Mouse (Mus musculus) MEL (cell line): ENCODE data around the gene Cep78. TPM values are rescaled to one million over a fixed set of nuclear protein-coding genes. Genes with fewer than 3 reads are reported as not detected.

Experiments used
- DNase-seq: peaks from one replicate; pipeline ENCODE4 v3.0.0; 2011; ENCODE audit warnings: low read depth, low spot score
- H3K27ac ChIP-seq: 2 replicates; pipeline ENCODE4 v1.5.1; 2012; ENCODE audit warnings: low read depth, mild to moderate bottlenecking, control low read depth, low read length, moderate library complexity; ENCODE audit not compliant: control insufficient read depth
- H3K27me3 ChIP-seq, 2 experiments: fragments of 150-350 bp in 1 of 2; sonication (generic) in 1 of 2; 2 replicates each; pipeline ENCODE4 v1.6.1; 2012; ENCODE audit warnings: low read length in 2 of 2, mild to moderate bottlenecking in 2 of 2, improper control_type of control experiment in 1 of 2, moderate library complexity in 1 of 2; ENCODE audit not compliant: insufficient read depth in 2 of 2, control insufficient read depth in 1 of 2
- H3K36me3 ChIP-seq, 2 experiments: 2 replicates each; pipeline ENCODE4 v1.6.1; 2012 to 2014; ENCODE audit warnings: low read length in 2 of 2, improper control_type of control experiment in 1 of 2, inconsistent platforms in 1 of 2, mild to moderate bottlenecking in 1 of 2; ENCODE audit not compliant: insufficient read depth in 2 of 2, control insufficient read depth in 1 of 2
- H3K4me1 ChIP-seq, 2 experiments: fragments of 150-350 bp in 1 of 2; sonication (generic) in 1 of 2; 2 replicates each; pipeline ENCODE4 v1.6.1; 2012; ENCODE audit warnings: low read length in 2 of 2, improper control_type of control experiment in 1 of 2, mild to moderate bottlenecking in 1 of 2; ENCODE audit not compliant: insufficient read depth in 2 of 2, control insufficient read depth in 1 of 2
- H3K4me3 ChIP-seq, 2 experiments: fragments of 150-350 bp in 1 of 2; sonication (generic) in 1 of 2; 2 replicates each; pipeline ENCODE4 v1.5.1; 2012; ENCODE audit warnings: low read depth in 2 of 2, low read length in 2 of 2, mild to moderate bottlenecking in 2 of 2, moderate library complexity in 2 of 2, control low read depth in 1 of 2, improper control_type of control experiment in 1 of 2; ENCODE audit not compliant: control insufficient read depth in 1 of 2, insufficient read depth in 1 of 2
- H3K79me2 ChIP-seq: 2 replicates; pipeline ENCODE4 v1.6.1; 2012; ENCODE audit warnings: mild to moderate bottlenecking, low read length, moderate library complexity; ENCODE audit not compliant: control insufficient read depth, poor library complexity, insufficient read depth
- H3K9ac ChIP-seq: 2 replicates; pipeline ENCODE4 v1.6.1; 2012; ENCODE audit warnings: low read depth, mild to moderate bottlenecking, control low read depth, low read length, moderate library complexity; ENCODE audit not compliant: control insufficient read depth, poor library complexity, severe bottlenecking
- H3K9me3 ChIP-seq: fragments of 150-350 bp; sonication (generic); replicated peaks from 2 replicates; pipeline ENCODE4 v1.6.1; 2012; ENCODE audit warnings: mild to moderate bottlenecking, low read length, improper control_type of control experiment, moderate library complexity; ENCODE audit not compliant: insufficient read depth
- BHLHE40 ChIP-seq: IDR thresholded peaks from 2 replicates; pipeline ENCODE4 v1.6.1; 2012; ENCODE audit warnings: low read depth, mild to moderate bottlenecking, inconsistent platforms, low read length, improper control_type of control experiment, borderline replicate concordance
- CHD2 ChIP-seq: IDR thresholded peaks from 2 replicates; pipeline ENCODE4 v1.6.1; 2011; ENCODE audit warnings: low read length, improper control_type of control experiment
- E2F4 ChIP-seq: IDR thresholded peaks from 2 replicates; pipeline ENCODE4 v1.6.1; 2011; ENCODE audit warnings: low read depth, low read length, improper control_type of control experiment, borderline replicate concordance
- ETS1 ChIP-seq: IDR thresholded peaks from 2 replicates; pipeline ENCODE4 v1.6.1; 2012; ENCODE audit warnings: low read depth, mild to moderate bottlenecking, inconsistent platforms, low read length, improper control_type of control experiment, moderate library complexity
- GABPA ChIP-seq: IDR thresholded peaks from 2 replicates; pipeline ENCODE4 v1.6.1; 2012; ENCODE audit warnings: low read depth, mild to moderate bottlenecking, inconsistent platforms, low read length, improper control_type of control experiment, moderate library complexity
- GATA1 ChIP-seq: IDR thresholded peaks from 2 replicates; pipeline ENCODE4 v1.6.1; 2011; ENCODE audit warnings: low read depth, low read length, improper control_type of control experiment
- MAFK ChIP-seq: IDR thresholded peaks from 2 replicates; pipeline ENCODE4 v1.6.1; 2011; ENCODE audit warnings: low read depth, mild to moderate bottlenecking, low read length, improper control_type of control experiment, borderline replicate concordance
- MAX ChIP-seq: IDR thresholded peaks from 2 replicates; pipeline ENCODE4 v1.6.1; 2011; ENCODE audit warnings: low read length, improper control_type of control experiment
- MAZ ChIP-seq: IDR thresholded peaks from 2 replicates; pipeline ENCODE4 v1.6.1; 2012; ENCODE audit warnings: low read depth, mild to moderate bottlenecking, inconsistent platforms, low read length, improper control_type of control experiment
- MEF2A ChIP-seq: IDR thresholded peaks from 2 replicates; pipeline ENCODE4 v1.6.1; 2014; ENCODE audit warnings: low read depth, mild to moderate bottlenecking, inconsistent platforms, low read length, improper control_type of control experiment; ENCODE audit not compliant: poor library complexity, insufficient replicate concordance, severe bottlenecking; ENCODE audit errors: extremely low read depth
- MXI1 ChIP-seq: IDR thresholded peaks from 2 replicates; pipeline ENCODE4 v1.6.1; 2011; ENCODE audit warnings: mild to moderate bottlenecking, low read depth, low read length, improper control_type of control experiment
- NELFE ChIP-seq: IDR thresholded peaks from 2 replicates; pipeline ENCODE4 v1.6.1; 2011; ENCODE audit warnings: low read depth, low read length, improper control_type of control experiment
- POLR2AphosphoS2 ChIP-seq: IDR thresholded peaks from 2 replicates; pipeline ENCODE4 v1.6.1; 2011; ENCODE audit warnings: low read length, improper control_type of control experiment
- POLR2AphosphoS5 ChIP-seq: IDR thresholded peaks from 2 replicates; pipeline ENCODE4 v1.6.1; 2012; ENCODE audit warnings: low read depth, borderline replicate concordance, mild to moderate bottlenecking, inconsistent platforms, low read length, moderate library complexity, mixed read lengths
- RCOR1 ChIP-seq: IDR thresholded peaks from 2 replicates; pipeline ENCODE4 v1.6.1; 2012; ENCODE audit warnings: low read depth, mild to moderate bottlenecking, inconsistent platforms, low read length, improper control_type of control experiment
- TAL1 ChIP-seq: IDR thresholded peaks from 2 replicates; pipeline ENCODE4 v1.6.1; 2012; ENCODE audit warnings: mild to moderate bottlenecking, inconsistent platforms, low read length, moderate library complexity, mixed read lengths
- TCF12 ChIP-seq: IDR thresholded peaks from 2 replicates; pipeline ENCODE4 v1.6.1; 2014; ENCODE audit warnings: low read depth, mild to moderate bottlenecking, inconsistent platforms, low read length, improper control_type of control experiment, moderate library complexity
- USF1 ChIP-seq: IDR thresholded peaks from 2 replicates; pipeline ENCODE4 v1.6.1; 2014; ENCODE audit warnings: low read depth, mild to moderate bottlenecking, inconsistent platforms, low read length, improper control_type of control experiment, moderate library complexity
- USF2 ChIP-seq, 2 experiments: IDR thresholded peaks; 2 replicates each; pipeline ENCODE4 v1.6.1; 2011 to 2012; ENCODE audit warnings: improper control_type of control experiment in 2 of 2, low read length in 2 of 2, borderline replicate concordance in 1 of 2, inconsistent platforms in 1 of 2, low read depth in 1 of 2, mild to moderate bottlenecking in 1 of 2; ENCODE audit not compliant: insufficient read depth in 1 of 2
- polyA plus RNA-seq, 2 experiments: library from polyadenylated mRNA; stranded (reverse) in 1 of 2; unstranded in 1 of 2; fragments of >175 nt in 1 of 2; fragments of >200 nt in 1 of 2; gene quantifications; 2 replicates each; pipeline versions ENCODE4 v1.2.1 to v1.2.4; 2012; ENCODE audit warnings: low replicate concordance in 2 of 2, low read depth in 1 of 2; ENCODE audit not compliant: insufficient read length in 2 of 2, insufficient read depth in 1 of 2, missing spikeins in 1 of 2
- total RNA-seq: library from RNA; depleted of rRNA; stranded (reverse); fragments of 300-350 nt; gene quantifications from 2 replicates; pipeline ENCODE4 v1.2.3, GENCODE M21; 2012

The Cep78 gene
- total and polyA plus RNA-seq, 3 experiments, result 22.2 to 23.0 TPM; not detected in 1

DNA sequence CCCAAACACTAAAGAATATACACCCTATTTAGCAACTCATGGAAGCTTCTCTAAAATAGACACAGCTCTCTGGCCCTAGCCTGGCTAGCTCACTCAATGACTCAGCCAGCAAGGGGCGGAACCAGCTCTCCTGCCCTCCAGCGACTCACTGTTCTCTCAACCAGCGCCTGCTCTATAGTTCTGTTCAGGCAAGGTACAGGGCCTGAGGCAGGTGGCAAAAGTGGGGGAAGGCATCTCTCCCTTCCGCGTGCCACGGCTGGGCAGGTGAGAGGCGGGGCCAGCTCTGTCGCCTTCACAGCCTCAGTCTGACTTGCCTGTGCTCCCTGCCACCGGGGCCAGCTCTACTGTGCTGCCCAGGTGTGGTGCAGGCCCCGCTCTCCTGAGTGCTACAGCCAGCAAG is 38.1 kb downstream of the Cep78 start:
- no peak overlapping the region for H3K27ac ChIP-seq
- no peaks in the 10 kb centered on the region for H3K27me3 ChIP-seq
- DNase-seq, result peak; percentile 37
- H3K4me1 ChIP-seq, result peaks cover 0 to 6% of the 10 kb centered on the region in 2 experiments; a peak in 2 of 4 replicates
- H3K9me3 ChIP-seq, result no peaks in the 10 kb centered on the region
- peaks cover 0 to 2% of the 10 kb centered on the region in 2 experiments; a peak in 1 of 4 replicates for H3K36me3 ChIP-seq
- H3K4me3 ChIP-seq, result no peak overlapping the region
- TF ChIP-seq POLR2AphosphoS5, result no peak
- TF ChIP-seq, all 39 proteins: peak for 0
- Histone ChIP-seq H3K79me2 (no peaks in the 10 kb centered on the region), H3K9ac (no peak overlapping the region)

DNA sequence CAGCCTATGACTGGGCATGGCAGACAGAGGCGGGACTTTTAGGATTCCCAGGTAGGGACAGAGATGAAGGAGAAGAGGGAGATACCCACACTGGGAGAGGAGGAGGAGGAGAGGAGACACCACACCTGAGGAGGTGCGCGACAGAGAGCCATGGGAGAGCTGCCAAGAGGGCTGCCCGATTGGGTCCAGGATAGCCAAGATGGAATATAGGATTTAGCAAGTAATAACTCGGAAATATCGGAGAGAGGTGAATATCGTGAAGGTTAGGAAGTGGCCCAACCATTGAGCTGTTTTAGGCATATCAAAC is 41.7 kb downstream of the Cep78 start:
- H3K27ac ChIP-seq, result no peak overlapping the region
- H3K9ac ChIP-seq, result no peak overlapping the region
- H3K9me3 ChIP-seq, result no peaks in the 10 kb centered on the region
- DNase-seq, result no peak
- H3K79me2 ChIP-seq, result no peaks in the 10 kb centered on the region
- TF ChIP-seq BHLHE40 (no peak), E2F4 (no peak), MEF2A (no peak), GABPA (no peak), RCOR1 (no peak), CHD2 (no peak), MAFK (no peak), USF2 (IDR thresholded peaks at IDR 0.05; ENCODE audit: borderline replicate concordance in 1 of 2, insufficient read depth in 1 of 2, low read depth in 1 of 2, low read length in 2 of 2) (no peak), MAX (no peak), USF1 (no peak), ETS1 (no peak), MXI1 (no peak), TCF12 (no peak), MAZ (no peak), POLR2AphosphoS2 (no peak), TAL1 (no peak), GATA1 (no peak), NELFE (no peak)
- H3K36me3 ChIP-seq, result no peaks in the 10 kb centered on the region
- no peaks in the 10 kb centered on the region for H3K27me3 ChIP-seq
- H3K4me3 ChIP-seq, result no peak overlapping the region
- H3K4me1 ChIP-seq, result no peaks in the 10 kb centered on the region
